ENCODE assay signal across 8 mouse cellular contexts in genomic region chr5:139804107-139804551, GRCm38 (mm10). TPM values are rescaled to one million over a fixed set of nuclear protein-coding genes. Genes with fewer than 3 reads are reported as not detected.
A peak's percentile ranks its signal among the peaks of the same experiment; 100 is the strongest.
DNase-seq lines count a peak whose midpoint lies in the region; ATAC-seq lines count a peak whose summit lies in the region.

No protein-coding gene starts in this region.

- H3K9ac ChIP-seq in hindbrain, embryonic 11.5 days (ENCODE audit: low read depth, low read length): no peak overlapping the region
- no peak overlapping the region for H3K9ac ChIP-seq in hindbrain, embryonic 16.5 days (ENCODE audit: low read depth, low read length)
- H3K9ac ChIP-seq in heart, embryonic 16.5 days (ENCODE audit: low read length): 0 out of 2 replicates have a peak overlapping the region, but pooled peaks have one; percentile 42
- no peak overlapping the region for H3K9ac ChIP-seq in midbrain, embryonic 13.5 days (replicated peaks)

- H3K36me3 ChIP-seq in hindbrain, embryonic 11.5 days (ENCODE audit: control insufficient read depth, insufficient read depth, low read length): 0 out of 2 replicates have a peak, but pooled peaks cover 3% of the 10 kb centered on the region
- peaks cover 10% of the 10 kb centered on the region for H3K36me3 ChIP-seq in hindbrain, embryonic 16.5 days (ENCODE audit: control insufficient read depth, insufficient read depth, low read length)
- peaks cover 22% of the 10 kb centered on the region for H3K36me3 ChIP-seq in heart, embryonic 16.5 days (ENCODE audit: control insufficient read depth, insufficient read depth)
- peaks cover 27% of the 10 kb centered on the region for H3K36me3 ChIP-seq in midbrain, embryonic 13.5 days

- DNase-seq in hindbrain, embryonic 11.5 days (ENCODE audit: low spot score): peak; percentile 26
- DNase-seq in MEL-GATA-1-ER (ENCODE audit: extremely low read depth, low read depth): peak; percentile 97
- DNase-seq in left cerebral cortex, adult 18-20 months (ENCODE audit: low spot score in 2 of 2): no peak
- no peak for DNase-seq in layer of hippocampus, postnatal 14 days (ENCODE audit: low spot score in 2 of 2)
- no peak for DNase-seq in right cerebral cortex, postnatal 25 days

- H3K27ac ChIP-seq in hindbrain, embryonic 11.5 days (ENCODE audit: low read depth, low read length): peak overlapping the region; percentile 49; the same call in 1 of the 2 replicates
- no peak overlapping the region for H3K27ac ChIP-seq in hindbrain, embryonic 16.5 days (ENCODE audit: low read depth, low read length)
- peak overlapping the region; percentile 75 for H3K27ac ChIP-seq in heart, embryonic 16.5 days (ENCODE audit: low read length)
- no peak overlapping the region for H3K27ac ChIP-seq in midbrain, embryonic 13.5 days

- H3K9me3 ChIP-seq in hindbrain, embryonic 11.5 days (ENCODE audit: control insufficient read depth, low read length): no peaks in the 10 kb centered on the region
- no peaks in the 10 kb centered on the region for H3K9me3 ChIP-seq in hindbrain, embryonic 16.5 days (ENCODE audit: control insufficient read depth, low read length)
- H3K9me3 ChIP-seq in heart, embryonic 16.5 days (replicated peaks; ENCODE audit: control insufficient read depth, low read length): no peaks in the 10 kb centered on the region
- no peaks in the 10 kb centered on the region for H3K9me3 ChIP-seq in midbrain, embryonic 13.5 days

- H3K4me3 ChIP-seq in hindbrain, embryonic 11.5 days (ENCODE audit: low read depth, low read length): no peak overlapping the region
- no peak overlapping the region for H3K4me3 ChIP-seq in hindbrain, embryonic 16.5 days (ENCODE audit: low read length)
- H3K4me3 ChIP-seq in heart, embryonic 16.5 days (ENCODE audit: low read length): no peak overlapping the region
- H3K4me3 ChIP-seq in midbrain, embryonic 13.5 days (replicated peaks): no peak overlapping the region

- WGBS in hindbrain, embryonic 11.5 days: 7% methylated on average over 6 of the region's 6 CpGs
- WGBS in hindbrain, embryonic 16.5 days: 5% methylated on average over 6 of the region's 6 CpGs
- WGBS in heart, embryonic 16.5 days: 4% methylated on average over 6 of the region's 6 CpGs
- 2% methylated on average over 6 of the region's 6 CpGs for WGBS in midbrain, embryonic 13.5 days

- no peaks in the 10 kb centered on the region; the same call in 1 of the 2 replicates for H3K4me1 ChIP-seq in hindbrain, embryonic 11.5 days (replicated peaks; ENCODE audit: control insufficient read depth, insufficient read depth, low read length)
- peaks cover 7% of the 10 kb centered on the region for H3K4me1 ChIP-seq in hindbrain, embryonic 16.5 days (ENCODE audit: control insufficient read depth, insufficient read depth, low read depth, low read length)
- peaks cover 22% of the 10 kb centered on the region for H3K4me1 ChIP-seq in heart, embryonic 16.5 days (ENCODE audit: control insufficient read depth, insufficient read depth, low read length)
- H3K4me1 ChIP-seq in midbrain, embryonic 13.5 days (replicated peaks): peaks cover 22% of the 10 kb centered on the region

- ATAC-seq in hindbrain, embryonic 11.5 days (ENCODE audit: low FRiP score): peak; percentile 50
- no peak for ATAC-seq in hindbrain, embryonic 16.5 days
- peak; percentile 57 for ATAC-seq in heart, embryonic 16.5 days (replicated peaks; ENCODE audit: extremely low read depth, insufficient read depth, low FRiP score)
- ATAC-seq in midbrain, embryonic 13.5 days: peak; percentile 41; the same call in 1 of the 2 replicates

- H3K27me3 ChIP-seq in hindbrain, embryonic 11.5 days (ENCODE audit: control insufficient read depth, insufficient read depth, low read length): no peaks in the 10 kb centered on the region
- H3K27me3 ChIP-seq in hindbrain, embryonic 16.5 days (replicated peaks; ENCODE audit: control insufficient read depth, insufficient read depth, low read length): no peaks in the 10 kb centered on the region
- no peaks in the 10 kb centered on the region for H3K27me3 ChIP-seq in heart, embryonic 16.5 days (ENCODE audit: control insufficient read depth, insufficient read depth, low read length)
- H3K27me3 ChIP-seq in midbrain, embryonic 13.5 days: 0 out of 2 replicates have a peak, but pooled peaks cover 2% of the 10 kb centered on the region

- no peak overlapping the region for H3K4me2 ChIP-seq in hindbrain, embryonic 11.5 days (replicated peaks; ENCODE audit: low read depth, low read length)
- no peak overlapping the region for H3K4me2 ChIP-seq in hindbrain, embryonic 16.5 days (ENCODE audit: low read length)
- H3K4me2 ChIP-seq in heart, embryonic 16.5 days (ENCODE audit: low read depth, low read length): peak overlapping the region; percentile 41; the same call in 1 of the 2 replicates
- 0 out of 2 replicates have a peak overlapping the region, but pooled peaks have one; percentile 7 for H3K4me2 ChIP-seq in midbrain, embryonic 13.5 days (replicated peaks)

RNA-seq across cellular contexts. Expression of gene Mafk, which starts 12.8 kb away (rescaled TPM):
- polyA plus RNA-seq in hindbrain, embryonic 11.5 days (2014; fragmentation: Nextera tagmentation; extraction: Ambion mirVana): 5.2 and 6.3 TPM in 2 replicates
- 12.1 and 13.0 TPM in 2 replicates for polyA plus RNA-seq in hindbrain, embryonic 16.5 days (2015; fragmentation: Nextera tagmentation; extraction: Ambion mirVana)
- 22.1 and 24.9 TPM in 2 replicates for polyA plus RNA-seq in heart, embryonic 16.5 days (2015; fragmentation: Nextera tagmentation; extraction: Ambion mirVana)
- 15.4 TPM in 2 replicates for polyA plus RNA-seq in midbrain, embryonic 13.5 days (2015; fragmentation: Nextera tagmentation; extraction: Ambion mirVana)
- total RNA-seq in left cerebral cortex, adult 18-20 months (2021): 1 to 10 TPM; 8.9 to 9.2 TPM
- total RNA-seq in layer of hippocampus, postnatal 14 days (2021): 10 to 100 TPM in 1 of 2 experiments, 1 to 10 TPM in 1; 9.4 to 10.4 TPM

RNA-seq across cellular contexts. Expression of gene Tmem184a, which starts 15.6 kb away (rescaled TPM):
- polyA plus RNA-seq in hindbrain, embryonic 11.5 days (2014; fragmentation: Nextera tagmentation; extraction: Ambion mirVana): 1.1 and 1.2 TPM in 2 replicates
- 0.05 and 0.09 TPM in 2 replicates for polyA plus RNA-seq in hindbrain, embryonic 16.5 days (2015; fragmentation: Nextera tagmentation; extraction: Ambion mirVana)
- 0.46 and 1.3 TPM in 2 replicates for polyA plus RNA-seq in heart, embryonic 16.5 days (2015; fragmentation: Nextera tagmentation; extraction: Ambion mirVana)
- 0.19 and 0.35 TPM in 2 replicates for polyA plus RNA-seq in midbrain, embryonic 13.5 days (2015; fragmentation: Nextera tagmentation; extraction: Ambion mirVana)
- under 1 TPM; 0.35 to 0.53 TPM for total RNA-seq in left cerebral cortex, adult 18-20 months (2021)
- total RNA-seq in layer of hippocampus, postnatal 14 days (2021): under 1 TPM; 0.48 to 0.57 TPM

RNA-seq across cellular contexts. Expression of gene Gm26938, which starts 22.1 kb away (rescaled TPM):
- not detected in 2 replicates for polyA plus RNA-seq in hindbrain, embryonic 11.5 days (2014; fragmentation: Nextera tagmentation; extraction: Ambion mirVana)
- not detected in 2 replicates for polyA plus RNA-seq in hindbrain, embryonic 16.5 days (2015; fragmentation: Nextera tagmentation; extraction: Ambion mirVana)
- not detected in 2 replicates for polyA plus RNA-seq in heart, embryonic 16.5 days (2015; fragmentation: Nextera tagmentation; extraction: Ambion mirVana)
- not detected in 2 replicates for polyA plus RNA-seq in midbrain, embryonic 13.5 days (2015; fragmentation: Nextera tagmentation; extraction: Ambion mirVana)
- not detected for total RNA-seq in left cerebral cortex, adult 18-20 months (2021)
- not detected for total RNA-seq in layer of hippocampus, postnatal 14 days (2021)

RNA-seq across cellular contexts. Expression of gene Psmg3, which starts 22.6 kb away (rescaled TPM):
- polyA plus RNA-seq in hindbrain, embryonic 11.5 days (2014; fragmentation: Nextera tagmentation; extraction: Ambion mirVana): 74.5 and 77.3 TPM in 2 replicates
- 70.7 and 73.0 TPM in 2 replicates for polyA plus RNA-seq in hindbrain, embryonic 16.5 days (2015; fragmentation: Nextera tagmentation; extraction: Ambion mirVana)
- polyA plus RNA-seq in heart, embryonic 16.5 days (2015; fragmentation: Nextera tagmentation; extraction: Ambion mirVana): 43.3 and 44.6 TPM in 2 replicates
- 78.6 and 81.9 TPM in 2 replicates for polyA plus RNA-seq in midbrain, embryonic 13.5 days (2015; fragmentation: Nextera tagmentation; extraction: Ambion mirVana)
- total RNA-seq in left cerebral cortex, adult 18-20 months (2021): 10 to 100 TPM; 19.3 TPM
- 10 to 100 TPM; 17.5 to 18.8 TPM for total RNA-seq in layer of hippocampus, postnatal 14 days (2021)

RNA-seq across cellular contexts. Expression of gene Ints1, which starts 28.7 kb away (rescaled TPM):
- 26.3 and 28.3 TPM in 2 replicates for polyA plus RNA-seq in hindbrain, embryonic 11.5 days (2014; fragmentation: Nextera tagmentation; extraction: Ambion mirVana)
- 27.1 and 32.6 TPM in 2 replicates for polyA plus RNA-seq in hindbrain, embryonic 16.5 days (2015; fragmentation: Nextera tagmentation; extraction: Ambion mirVana)
- 16.9 and 20.2 TPM in 2 replicates for polyA plus RNA-seq in heart, embryonic 16.5 days (2015; fragmentation: Nextera tagmentation; extraction: Ambion mirVana)
- 24.0 and 28.9 TPM in 2 replicates for polyA plus RNA-seq in midbrain, embryonic 13.5 days (2015; fragmentation: Nextera tagmentation; extraction: Ambion mirVana)
- 100 to 1,000 TPM in 1 of 2 experiments, 10 to 100 TPM in 1; 96.3 to 103 TPM for total RNA-seq in left cerebral cortex, adult 18-20 months (2021)
- 10 to 100 TPM; 83.6 to 97.2 TPM for total RNA-seq in layer of hippocampus, postnatal 14 days (2021)

Comparison
In these comparisons a context has a peak if more than half of its experiments do, and no peak if none do; other contexts are left out.
1. H3K27ac ChIP-seq: peak in hindbrain, embryonic 11.5 days (single experiment) and heart, embryonic 16.5 days (single experiment); none in hindbrain, embryonic 16.5 days (single experiment) and midbrain, embryonic 13.5 days (single experiment).
2. DNase-seq: peak in hindbrain, embryonic 11.5 days (single experiment) and MEL-GATA-1-ER (single experiment); none in left cerebral cortex, adult 18-20 months (0 of 2), layer of hippocampus, postnatal 14 days (0 of 2) and right cerebral cortex, postnatal 25 days (single experiment).
3. H3K4me2 ChIP-seq: peak in heart, embryonic 16.5 days (single experiment) and midbrain, embryonic 13.5 days (single experiment); none in hindbrain, embryonic 11.5 days (single experiment) and hindbrain, embryonic 16.5 days (single experiment).